Mouse (Mus musculus) gastrocnemius, adult 8-10 months (tissue): ENCODE data around the gene Nrg3. TPM values are rescaled to one million over a fixed set of nuclear protein-coding genes. Genes with fewer than 3 reads are reported as not detected.

Experiments used
- DNase-seq, 2 experiments: peaks; one replicate each; pipeline ENCODE4 v3.0.0; 2022; ENCODE audit warnings: low spot score in 2 of 2
- total RNA-seq, 4 experiments: library from RNA; stranded (reverse); gene quantifications; 2 replicates each; pipeline ENCODE4 v1.2.4; 2022

The Nrg3 gene
- total RNA-seq, 4 experiments from 2014 or later: not detected

- no peak for DNase-seq
Measured at GRCm38 (mm10) chr14:38991847-38992573, 480.9 kb downstream of the Nrg3 start.

GRCm38 (mm10) chr14:38959367-38959766, 513.5 kb downstream of the Nrg3 start:
- no peak for DNase-seq

GRCm38 (mm10) chr14:38937481-38937880, 535.4 kb downstream of the Nrg3 start:
- no peak for DNase-seq

- DNase-seq: no peak
Measured at GRCm38 (mm10) chr14:38936483-38937054, 536.3 kb downstream of the Nrg3 start.

GRCm38 (mm10) chr14:38923652-38924051, 549.2 kb downstream of the Nrg3 start:
- DNase-seq: no peak

- no peak for DNase-seq
Measured at GRCm38 (mm10) chr14:38920800-38921199, 552.1 kb downstream of the Nrg3 start.

- DNase-seq: no peak
Measured at GRCm38 (mm10) chr14:38870591-38870990, 602.3 kb downstream of the Nrg3 start.

- no peak for DNase-seq
Measured at GRCm38 (mm10) chr14:38847566-38847965, 625.3 kb downstream of the Nrg3 start.

GRCm38 (mm10) chr14:38847091-38847490, 625.8 kb downstream of the Nrg3 start:
- DNase-seq: no peak

- no peak for DNase-seq
Measured at GRCm38 (mm10) chr14:38835006-38835405, 637.9 kb downstream of the Nrg3 start.

GRCm38 (mm10) chr14:38824891-38825290, 648.0 kb downstream of the Nrg3 start:
- DNase-seq: no peak

- DNase-seq: no peak
Measured at GRCm38 (mm10) chr14:38797027-38797426, 675.9 kb downstream of the Nrg3 start.

GRCm38 (mm10) chr14:38775291-38776116, 697.4 kb downstream of the Nrg3 start:
- DNase-seq: no peak

- DNase-seq: no peak
Measured at GRCm38 (mm10) chr14:38774811-38775210, 698.1 kb downstream of the Nrg3 start.

GRCm38 (mm10) chr14:38730465-38730864, 742.4 kb downstream of the Nrg3 start:
- DNase-seq: no peak

- no peak for DNase-seq
Measured at GRCm38 (mm10) chr14:38703894-38704293, 769.0 kb downstream of the Nrg3 start.

- no peak for DNase-seq
Measured at GRCm38 (mm10) chr14:38702596-38703393, 770.1 kb downstream of the Nrg3 start.

- no peak for DNase-seq
Measured at GRCm38 (mm10) chr14:38701413-38701812, 771.5 kb downstream of the Nrg3 start.

- no peak for DNase-seq
Measured at GRCm38 (mm10) chr14:38700972-38701371, 771.9 kb downstream of the Nrg3 start.

- DNase-seq: no peak
Measured at GRCm38 (mm10) chr14:38659973-38660372, 812.9 kb downstream of the Nrg3 start.

GRCm38 (mm10) chr14:38637070-38637469, 835.8 kb downstream of the Nrg3 start:
- DNase-seq: no peak
